Mouse (Mus musculus) heart, adult 2 months (tissue): Measurements from ENCODE around the gene Nup210l. TPM values are rescaled to one million over a fixed set of nuclear protein-coding genes. Genes with fewer than 3 reads are reported as not detected.

Experiments used
- DNase-seq, 2 experiments: peaks; one replicate each; pipeline ENCODE4 v3.0.0; 2021
- H3K27ac ChIP-seq: fragments of 200-600 bp; 2 replicates; pipeline ENCODE4 v1.8.1; 2022
- H3K27me3 ChIP-seq: fragments of 200-500 bp; 2 replicates; pipeline ENCODE4 v1.6.1; 2012; ENCODE audit warnings: mild to moderate bottlenecking, low read length, inconsistent platforms, mixed read lengths; ENCODE audit not compliant: control insufficient read depth, insufficient read depth
- H3K36me3 ChIP-seq: fragments of 200-500 bp; 2 replicates; pipeline ENCODE4 v1.6.1; 2012; ENCODE audit warnings: low read length, inconsistent platforms; ENCODE audit not compliant: control insufficient read depth, insufficient read depth
- H3K4me1 ChIP-seq: fragments of 200-500 bp; 2 replicates; pipeline ENCODE4 v1.6.1; 2011; ENCODE audit warnings: low read length; ENCODE audit not compliant: control insufficient read depth, insufficient read depth
- H3K4me3 ChIP-seq: fragments of 200-600 bp; 2 replicates; pipeline ENCODE4 v1.8.1; 2022
- H3K79me2 ChIP-seq: fragments of 200-500 bp; replicated peaks from 2 replicates; pipeline ENCODE4 v1.6.1; 2012; ENCODE audit warnings: mild to moderate bottlenecking, inconsistent platforms, low read length, moderate library complexity, mixed read lengths; ENCODE audit not compliant: control insufficient read depth, insufficient read depth
- H3K9ac ChIP-seq: fragments of 200-500 bp; 2 replicates; pipeline ENCODE4 v1.6.1; 2012; ENCODE audit warnings: low read depth, mild to moderate bottlenecking, control low read depth, inconsistent platforms, low read length, mixed read lengths
- CTCF ChIP-seq: fragments of 200-600 bp; IDR thresholded peaks from 2 replicates; pipeline ENCODE4 v1.8.1; 2022; ENCODE audit warnings: antibody characterized with exemption, mild to moderate bottlenecking, moderate library complexity
- EP300 ChIP-seq: fragments of 200-500 bp; IDR thresholded peaks from 2 replicates; pipeline ENCODE4 v1.6.1; 2011; ENCODE audit warnings: low read depth, low read length, control low read depth; ENCODE audit not compliant: insufficient read depth
- POLR2A ChIP-seq: fragments of 200-500 bp; IDR thresholded peaks from 2 replicates; pipeline ENCODE4 v1.6.1; 2011; ENCODE audit warnings: mild to moderate bottlenecking, low read depth, low read length, control low read depth; ENCODE audit not compliant: insufficient read depth
- WGBS: fragments of 180-500 bp; shearing (Covaris S2); methylation state at CpG from one replicate; pipeline ENCODE4 v1.1.7; 2018; 5-methylcytosine and 5-hydroxymethylcytosine counted together
- intact Hi-C: fragments of 180-260 bp; cut with DNase I; formaldehyde crosslinking; loops from one replicate; pipeline ENCODE4 v1.15.1; 2025
- polyA plus RNA-seq: library from polyadenylated mRNA; depleted of rRNA; stranded (reverse); fragments of >200 nt; gene quantifications from 2 replicates; pipeline ENCODE4 v1.2.3, GENCODE M21; 2012
- total RNA-seq, 2 experiments: library from RNA; stranded (reverse); gene quantifications; 2 replicates each; pipeline ENCODE4 v1.2.3; 2021

Gene Nup210l
- total and polyA plus RNA-seq, 3 experiments, result 0.11 to 0.14 (median 0.13) TPM

- H3K4me3 ChIP-seq, result peak within 1 kb of the TSS; percentile 80
- peak; percentile 92 to 98 for DNase-seq
- peaks cover 7% of the 10 kb centered on the region for H3K4me1 ChIP-seq
- H3K79me2 ChIP-seq, result peaks cover 3% of the 10 kb centered on the region; the same call in 1 of the 2 replicates
- H3K9ac ChIP-seq, result peak within 1 kb of the TSS; percentile 95
- intact Hi-C loops, result loop anchor here (2.0 kb wide), 2 partner anchors 23 to 33 kb away; partner anchors contain the start of gene Jtb
- H3K27ac ChIP-seq, result peak within 1 kb of the TSS; percentile 92
- TF ChIP-seq POLR2A, result 0 out of 2 replicates have a peak, but pooled peaks have one; percentile 16
- peak; percentile 87; the same call in 1 of the 2 replicates for TF ChIP-seq EP300
- no peak for TF ChIP-seq CTCF
- H3K27me3 ChIP-seq, result no peaks in the 10 kb centered on the region
- H3K36me3 ChIP-seq, result no peaks in the 10 kb centered on the region; the same call in 1 of the 2 replicates
- under 1% methylated on average over 40 of the region's 40 CpGs for WGBS
Observed at GRCm38 (mm10) chr3:90253653-90254418, 149.9 kb downstream of the Nup210l start, which contains the start of gene Crtc2. Gene Crtc2 (plus strand): TSS chr3:90254163.

GRCm38 (mm10) chr3:90254419-90255193 lies 150.7 kb downstream of the Nup210l start:
- DNase-seq, result no peak
- no peaks in the 10 kb centered on the region for H3K27me3 ChIP-seq
- TF ChIP-seq CTCF (no peak), EP300 (no peak), POLR2A (no peak)
- peak overlapping the region; percentile 92 for H3K27ac ChIP-seq
- H3K4me1 ChIP-seq, result peaks cover 7% of the 10 kb centered on the region
- WGBS, result 1% methylated on average over 41 of the region's 41 CpGs
- no peaks in the 10 kb centered on the region; the same call in 1 of the 2 replicates for H3K36me3 ChIP-seq
- peak overlapping the region; percentile 80 for H3K4me3 ChIP-seq
- intact Hi-C loops, result loop anchor here (2.0 kb wide), 2 partner anchors 24 to 34 kb away; partner anchors contain the start of gene Jtb
- H3K9ac ChIP-seq, result peak overlapping the region; percentile 95
- peaks cover 3% of the 10 kb centered on the region; the same call in 1 of the 2 replicates for H3K79me2 ChIP-seq

- TF ChIP-seq CTCF, result no peak
- no peak for TF ChIP-seq POLR2A
- no peak for TF ChIP-seq EP300
- peaks cover 7% of the 10 kb centered on the region for H3K4me1 ChIP-seq
- peak overlapping the region; percentile 92 for H3K27ac ChIP-seq
- H3K27me3 ChIP-seq, result no peaks in the 10 kb centered on the region
- H3K9ac ChIP-seq, result peak overlapping the region; percentile 95
- DNase-seq, result no peak
- intact Hi-C loops, result loop anchor here (2.0 kb wide), 2 partner anchors 24 to 34 kb away; partner anchors contain the start of gene Jtb
- peaks cover 3% of the 10 kb centered on the region; the same call in 1 of the 2 replicates for H3K79me2 ChIP-seq
- WGBS, result 6% methylated on average over 2 of the region's 2 CpGs
- H3K4me3 ChIP-seq, result peak overlapping the region; percentile 80
- H3K36me3 ChIP-seq, result no peaks in the 10 kb centered on the region; the same call in 1 of the 2 replicates
Observed at GRCm38 (mm10) chr3:90255194-90255565, 151.2 kb downstream of the Nup210l start.

GRCm38 (mm10) chr3:90255784-90256353 lies 151.9 kb downstream of the Nup210l start:
- Histone ChIP-seq H3K79me2 (peaks cover 3% of the 10 kb centered on the region; the same call in 1 of the 2 replicates), H3K4me1 (peaks cover 7% of the 10 kb centered on the region), H3K27me3 (no peaks in the 10 kb centered on the region), H3K27ac (no peak overlapping the region), H3K36me3 (no peaks in the 10 kb centered on the region; the same call in 1 of the 2 replicates), H3K4me3 (no peak overlapping the region), H3K9ac (no peak overlapping the region)
- TF ChIP-seq POLR2A (no peak), EP300 (no peak), CTCF (no peak)
- WGBS, result 88% methylated on average over 14 of the region's 14 CpGs
- intact Hi-C loops, result loop anchor here (2.0 kb wide), 2 partner anchors 25 to 35 kb away; partner anchors contain the start of gene Jtb
- no peak for DNase-seq

DNA sequence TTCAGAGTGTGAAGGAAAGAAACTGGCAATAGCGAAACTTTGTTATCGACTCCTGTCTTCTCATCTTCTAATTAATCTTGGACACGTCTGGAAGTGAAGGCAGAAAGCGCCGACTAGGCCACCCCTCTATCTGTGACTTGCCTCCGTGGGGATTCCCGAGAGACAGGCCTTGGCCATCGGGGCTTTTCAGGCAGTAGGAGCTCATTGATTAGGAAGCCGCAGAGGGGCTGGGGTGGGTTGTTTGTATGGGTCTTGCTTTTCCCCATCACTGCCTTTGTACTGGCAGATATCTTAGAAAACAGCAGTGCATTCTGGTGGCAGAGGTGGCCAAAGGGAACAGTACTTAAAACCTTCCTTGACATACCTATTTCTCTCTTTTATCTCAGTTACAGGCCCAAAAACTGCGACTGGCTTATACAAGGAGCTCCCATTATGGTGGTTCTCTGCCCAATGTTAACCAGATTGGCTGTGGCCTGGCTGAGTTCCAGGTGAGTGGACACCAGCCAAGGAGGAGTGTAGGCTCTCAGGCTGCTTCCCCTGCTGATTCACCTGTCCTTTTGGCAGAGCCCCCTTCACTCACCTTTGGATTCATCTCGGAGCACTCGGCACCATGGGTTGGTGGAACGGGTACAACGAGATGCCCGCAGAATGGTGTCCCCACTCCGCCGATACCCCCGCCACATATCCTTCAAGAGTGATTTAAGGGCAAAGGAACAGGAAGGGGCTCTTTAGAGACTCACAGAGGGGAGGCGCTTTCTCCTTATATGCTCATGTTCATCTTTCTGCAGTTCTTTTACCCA lies 153.0 kb downstream of the Nup210l start:
- 87% methylated on average over 19 of the region's 19 CpGs for WGBS
- TF ChIP-seq POLR2A, result no peak
- Histone ChIP-seq H3K79me2 (peaks cover 3% of the 10 kb centered on the region; the same call in 1 of the 2 replicates), H3K27me3 (no peaks in the 10 kb centered on the region), H3K4me3 (no peak overlapping the region), H3K9ac (no peak overlapping the region), H3K36me3 (no peaks in the 10 kb centered on the region), H3K27ac (no peak overlapping the region), H3K4me1 (peaks cover 6% of the 10 kb centered on the region)
- DNase-seq, result no peak
- intact Hi-C loops, result no loop called here
